Mouse (Mus musculus) liver, adult 10 weeks (tissue): ENCODE results near the gene Gm49416. TPM values are rescaled to one million over a fixed set of nuclear protein-coding genes. Genes with fewer than 3 reads are reported as not detected.

Experiments
- polyA plus RNA-seq: library from polyadenylated mRNA; stranded (reverse); fragments of 350-450 nt; fragmentation: Illumina TruSeq; extraction: RNeasy Lipid Tissue Mini Kit (QIAGEN cat#74804); gene quantifications from one replicate; pipeline ENCODE4 v1.2.3, GENCODE M21; 2014; ENCODE audit warnings: low read depth, low replicate concordance

The Gm49416 gene
- polyA plus RNA-seq, result not detected

DNA sequence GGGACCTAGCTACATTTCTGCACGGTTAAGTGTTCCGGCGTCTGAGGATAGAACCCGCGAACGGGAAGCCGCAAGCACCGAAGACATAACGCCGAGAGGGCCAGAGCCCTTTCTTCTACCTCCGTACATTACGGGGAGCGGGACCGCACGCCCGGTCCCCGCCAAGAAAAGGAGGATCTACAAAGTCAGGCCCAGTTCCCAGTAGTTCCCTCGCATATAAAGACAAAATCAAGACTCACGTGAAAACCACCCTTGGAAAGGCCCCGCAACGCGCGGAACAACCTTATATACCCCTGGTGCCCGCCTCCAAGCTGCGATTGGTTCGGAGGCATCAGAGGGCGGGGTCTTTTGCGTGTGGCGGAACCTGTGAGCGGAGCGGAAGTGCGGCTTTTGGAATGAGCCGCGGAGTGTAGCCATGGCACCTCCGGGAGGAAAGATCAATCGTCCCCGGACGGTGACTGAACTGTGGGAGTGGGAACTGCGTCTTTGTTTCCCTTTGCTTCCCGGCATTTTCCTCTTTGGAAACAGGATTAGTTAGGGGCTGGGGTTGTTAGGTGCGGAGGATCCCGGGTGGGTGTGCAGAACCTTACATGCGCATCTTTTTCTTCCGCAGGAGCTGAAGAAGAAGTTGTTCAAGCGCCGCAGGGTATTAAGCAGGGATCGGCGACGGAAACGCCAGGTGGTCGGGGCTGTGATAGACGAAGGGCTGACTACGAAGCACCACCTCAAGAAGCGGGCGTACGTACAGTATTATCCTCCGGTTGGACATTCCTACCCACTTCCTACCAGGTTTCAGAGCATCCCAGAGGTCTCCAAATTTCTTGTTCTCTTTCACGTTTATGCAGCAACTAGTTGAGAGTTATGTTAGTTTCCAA, at the start of gene Gm49416, which contains the start of gene 1810009A15Rik:
TSS of gene Gm49416 (plus strand) at position 416 of the 875 bp plus-strand sequence.
TSS of gene 1810009A15Rik (plus strand) at position 343 of the 875 bp plus-strand sequence.

DNA sequence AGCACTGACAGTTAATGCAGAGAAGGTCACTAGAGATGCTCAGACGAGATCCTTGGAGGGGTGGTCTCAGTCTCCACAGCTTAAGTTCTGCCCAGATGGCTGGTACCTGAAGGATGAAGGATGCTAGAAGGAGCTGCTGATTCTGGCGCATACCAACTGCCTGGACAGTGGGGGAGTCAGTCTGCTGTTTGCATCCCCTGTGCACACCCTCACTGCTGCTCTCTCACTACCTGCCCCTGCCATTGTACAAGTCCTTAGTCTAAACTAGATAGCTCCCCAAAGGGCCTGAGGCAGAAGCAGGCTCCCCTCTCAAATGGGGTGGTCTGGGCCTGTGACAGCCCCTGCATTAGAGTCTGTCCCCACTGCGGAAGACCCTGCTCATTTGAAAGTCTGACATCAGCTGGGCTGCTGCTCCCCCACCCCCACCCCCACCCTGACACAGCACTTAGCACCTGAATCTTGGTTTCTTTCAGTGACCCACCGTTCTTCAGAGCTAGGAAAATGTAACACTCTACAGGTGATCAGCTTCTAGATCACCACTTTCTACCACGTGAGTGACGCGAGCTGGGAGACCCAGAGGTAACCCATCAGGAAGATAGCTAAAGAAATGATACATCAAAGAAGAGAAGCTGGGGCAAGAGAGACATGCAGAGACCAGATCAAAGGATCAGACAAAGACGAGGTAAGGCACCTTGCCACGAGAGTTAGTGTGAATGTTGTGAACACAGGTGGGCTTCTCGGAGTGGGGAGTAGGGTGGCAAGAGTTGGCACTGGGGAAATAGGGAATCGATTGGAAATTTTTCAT, 49.4 kb upstream of the Gm49416 start, which contains the start of gene Gng3:
TSS of gene Gng3 (minus strand) at position 92 of the 805 bp plus-strand sequence.

DNA sequence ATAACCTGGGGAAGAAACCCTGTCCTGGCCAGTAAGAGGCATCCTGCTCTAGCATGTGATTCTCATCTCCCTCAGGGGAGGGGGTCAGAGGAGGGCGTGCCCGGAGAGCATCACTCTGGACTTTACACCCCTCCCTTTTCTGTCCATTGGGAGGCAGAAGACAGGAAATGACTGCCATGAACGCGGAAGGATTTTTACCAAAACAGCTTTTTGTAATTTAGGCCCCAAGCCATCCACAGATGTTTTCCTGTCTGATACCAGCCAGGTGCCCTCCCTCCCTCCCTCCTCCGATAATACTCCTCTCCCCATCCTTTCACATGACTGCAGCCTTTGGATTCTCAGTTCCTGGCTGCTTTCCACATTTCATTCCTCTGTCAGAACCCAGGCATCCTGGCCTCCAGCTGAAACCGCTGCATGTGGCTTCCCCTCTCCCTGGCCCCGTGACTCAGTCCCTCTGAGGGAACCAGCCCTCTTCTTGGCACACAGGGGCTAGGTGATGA, 38.3 kb upstream of the Gm49416 start, which contains the start of gene Lrrn4cl:
TSS of gene Lrrn4cl (plus strand) at position 367 of the 500 bp plus-strand sequence.

DNA sequence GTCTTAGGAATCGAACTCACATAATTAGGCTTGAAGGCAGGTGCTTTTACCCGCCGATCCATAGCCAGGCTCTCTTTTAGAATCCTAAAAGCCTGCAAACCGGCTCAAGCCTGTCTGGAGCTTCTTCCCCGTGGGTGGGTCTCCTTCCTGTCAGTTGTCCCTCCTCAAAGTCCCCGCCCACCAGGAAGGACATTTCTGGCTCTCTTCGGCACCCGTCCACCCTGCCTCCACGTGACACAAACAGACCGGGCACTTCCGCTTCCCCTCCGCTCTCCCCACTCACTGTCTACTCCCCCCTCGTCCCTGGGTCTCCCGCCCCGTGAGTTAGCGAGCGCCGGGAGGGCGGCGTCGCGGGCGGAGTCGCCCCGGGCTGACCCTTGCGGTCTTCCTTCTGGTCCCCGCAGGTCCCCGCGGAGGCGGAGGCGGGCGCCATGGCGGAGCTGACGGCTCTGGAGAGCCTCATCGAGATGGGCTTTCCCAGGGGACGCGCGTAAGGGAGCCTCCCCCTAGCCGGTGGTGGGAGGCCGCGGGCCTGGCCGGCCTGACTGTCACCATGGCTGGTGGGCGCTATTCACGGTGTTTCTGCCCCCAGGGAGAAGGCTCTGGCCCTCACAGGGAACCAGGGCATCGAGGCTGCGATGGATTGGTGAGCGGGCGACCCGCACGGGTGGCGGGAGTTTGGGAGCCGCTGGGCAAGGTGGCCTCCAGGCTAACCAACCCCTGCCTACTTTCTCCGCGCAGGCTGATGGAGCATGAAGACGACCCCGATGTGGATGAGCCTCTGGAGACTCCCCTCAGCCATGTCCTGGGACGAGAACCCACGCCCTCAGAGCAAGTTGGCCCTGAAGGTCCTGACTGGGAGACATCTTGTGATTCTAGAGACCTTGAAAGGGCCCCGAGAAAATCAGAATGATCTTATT, 17.2 kb upstream of the Gm49416 start, which contains the start of gene Ubxn1:
TSS of gene Ubxn1 (plus strand) at position 230 of the 920 bp plus-strand sequence.

DNA sequence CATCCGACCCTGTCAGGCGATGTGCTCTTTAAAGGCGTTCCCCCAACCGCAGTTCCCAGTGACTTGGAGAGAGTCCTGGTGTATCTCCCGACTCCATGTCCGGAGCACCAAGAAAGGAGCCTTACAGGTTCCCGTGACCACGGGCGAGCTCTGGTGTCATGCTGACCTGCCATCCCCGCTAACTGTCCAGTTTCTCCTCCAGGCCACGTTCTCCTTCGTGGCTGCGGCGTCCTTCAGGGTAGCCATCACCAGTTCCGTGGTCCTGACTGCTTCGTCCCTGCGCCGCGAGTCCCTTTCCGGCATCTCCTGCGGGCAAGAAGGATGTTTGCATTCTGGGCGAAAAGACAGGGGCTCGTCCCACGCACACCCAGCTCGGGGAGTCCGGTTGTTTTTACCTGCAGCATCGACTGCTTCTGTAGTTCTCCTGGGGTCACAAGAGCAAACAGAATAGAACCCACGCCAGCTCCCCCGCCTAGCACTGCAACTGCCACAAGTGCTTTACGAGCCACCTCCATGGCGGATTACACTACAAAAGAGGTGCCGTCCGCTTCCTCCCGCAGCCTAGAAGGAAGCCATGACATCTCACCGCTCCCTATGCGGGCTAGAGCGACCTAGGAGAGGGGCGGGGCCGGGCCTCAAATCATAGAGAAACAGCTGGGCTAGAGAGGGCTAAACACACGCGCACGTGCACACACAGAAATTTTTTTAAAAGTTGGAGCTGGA, 8.3 kb upstream of the Gm49416 start, which contains the start of gene Uqcc3:
TSS of gene Uqcc3 (minus strand) at position 613 of the 723 bp plus-strand sequence.

DNA sequence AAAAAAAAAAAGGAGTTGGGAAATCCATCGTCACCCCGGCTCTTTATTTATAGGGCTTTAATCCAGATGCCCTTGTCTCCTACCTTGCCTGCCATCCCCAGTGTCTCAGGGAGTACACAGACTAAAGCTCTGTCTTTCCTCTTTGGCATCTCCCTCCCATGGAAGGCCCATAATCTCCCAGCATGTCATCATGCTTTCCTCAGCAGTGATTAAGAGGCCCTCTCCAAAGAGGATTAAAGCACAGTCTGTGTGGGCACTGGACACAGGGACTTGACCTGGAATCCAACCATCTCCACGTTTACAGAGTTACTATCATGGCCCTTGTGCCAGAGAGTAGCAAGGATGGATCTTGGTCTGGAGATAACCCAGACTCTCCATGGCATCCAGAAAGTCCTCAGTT, 5.1 kb upstream of the Gm49416 start, which contains the start of the genes Lbhd1 and Gm49403:
TSS of gene Lbhd1 (plus strand) at position 117 of the 400 bp plus-strand sequence.
TSS of gene Gm49403 (plus strand) at position 315 of the 400 bp plus-strand sequence.

DNA sequence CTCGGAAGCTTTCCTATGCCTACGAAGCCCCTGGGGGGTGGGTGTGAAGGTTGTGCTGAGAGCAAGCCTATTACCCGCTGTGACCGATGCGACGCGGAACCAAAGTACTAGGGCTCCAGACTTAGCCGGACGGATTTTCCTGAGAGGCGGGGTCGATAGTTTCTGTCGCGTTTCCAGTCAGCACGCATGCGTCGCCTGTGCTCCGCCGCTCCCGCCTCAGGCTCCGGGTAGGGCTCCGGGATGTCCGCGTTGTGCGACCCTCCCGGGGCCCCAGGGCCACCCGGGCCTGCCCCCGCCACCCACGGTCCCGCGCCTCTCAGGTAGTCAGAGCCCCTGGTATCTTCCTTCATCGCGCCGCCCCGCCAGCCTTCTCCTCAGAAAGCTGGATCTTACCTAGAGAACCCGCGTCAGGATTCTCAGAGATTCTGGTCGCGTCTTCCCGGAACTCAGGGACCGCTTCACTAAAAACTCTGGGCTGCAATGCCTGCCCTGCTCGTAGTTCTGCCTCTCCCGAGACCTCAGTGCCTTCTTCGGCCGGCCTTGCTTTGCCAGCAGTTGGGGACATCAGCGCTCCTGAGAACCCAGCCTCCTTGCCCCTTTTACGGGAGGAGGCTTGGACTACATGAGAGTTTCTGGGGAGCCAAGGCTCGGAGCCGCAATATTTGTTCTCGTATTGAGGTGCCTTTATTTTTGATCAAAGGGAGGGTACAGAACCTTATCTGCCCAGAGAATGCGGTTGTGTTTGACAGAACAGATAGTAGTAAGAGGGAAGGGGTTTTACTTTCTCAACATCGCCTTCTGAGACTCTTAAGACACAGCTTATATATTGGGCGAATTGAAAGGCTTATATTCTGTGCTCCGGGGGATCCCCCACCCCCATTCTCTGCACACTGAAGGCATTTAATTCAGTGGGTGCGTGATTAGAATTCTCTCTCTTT, 4.4 kb downstream of the Gm49416 start, which contains the start of gene Ints5:
TSS of gene Ints5 (plus strand) at position 177 of the 938 bp plus-strand sequence.

DNA sequence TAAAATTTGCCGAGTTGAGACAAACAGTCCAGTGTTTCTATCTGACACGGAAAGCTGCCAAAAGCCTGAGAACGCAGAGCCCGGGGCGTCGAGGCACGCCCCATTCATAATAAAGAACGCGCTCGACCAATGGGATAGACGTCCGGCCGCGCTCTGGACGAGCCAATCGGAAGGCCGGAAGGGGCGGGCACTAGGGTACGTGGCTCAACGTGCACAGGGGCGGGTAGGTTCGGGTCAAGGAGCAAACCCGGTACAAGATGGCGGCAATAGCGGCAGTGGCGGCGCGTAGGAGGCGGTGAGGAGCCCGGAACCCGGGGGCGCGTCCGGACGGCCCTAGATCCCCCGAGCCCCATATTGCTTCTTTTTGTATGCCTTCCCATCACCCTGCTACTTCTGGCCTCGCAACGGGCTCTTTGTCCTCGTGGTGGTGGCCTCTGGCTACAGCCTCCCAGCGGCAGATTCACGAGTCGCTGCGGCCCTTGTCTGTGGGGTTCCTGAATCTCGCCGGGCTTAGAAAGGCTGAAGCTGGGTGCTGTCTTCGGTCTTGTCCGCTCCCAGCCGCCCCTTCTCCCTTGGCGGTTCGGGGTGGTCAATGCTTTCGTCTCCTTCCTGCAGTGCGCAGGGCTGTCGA, 9.3 kb downstream of the Gm49416 start, which contains the start of gene Ganab:
TSS of gene Ganab (plus strand) at position 207 of the 631 bp plus-strand sequence.

DNA sequence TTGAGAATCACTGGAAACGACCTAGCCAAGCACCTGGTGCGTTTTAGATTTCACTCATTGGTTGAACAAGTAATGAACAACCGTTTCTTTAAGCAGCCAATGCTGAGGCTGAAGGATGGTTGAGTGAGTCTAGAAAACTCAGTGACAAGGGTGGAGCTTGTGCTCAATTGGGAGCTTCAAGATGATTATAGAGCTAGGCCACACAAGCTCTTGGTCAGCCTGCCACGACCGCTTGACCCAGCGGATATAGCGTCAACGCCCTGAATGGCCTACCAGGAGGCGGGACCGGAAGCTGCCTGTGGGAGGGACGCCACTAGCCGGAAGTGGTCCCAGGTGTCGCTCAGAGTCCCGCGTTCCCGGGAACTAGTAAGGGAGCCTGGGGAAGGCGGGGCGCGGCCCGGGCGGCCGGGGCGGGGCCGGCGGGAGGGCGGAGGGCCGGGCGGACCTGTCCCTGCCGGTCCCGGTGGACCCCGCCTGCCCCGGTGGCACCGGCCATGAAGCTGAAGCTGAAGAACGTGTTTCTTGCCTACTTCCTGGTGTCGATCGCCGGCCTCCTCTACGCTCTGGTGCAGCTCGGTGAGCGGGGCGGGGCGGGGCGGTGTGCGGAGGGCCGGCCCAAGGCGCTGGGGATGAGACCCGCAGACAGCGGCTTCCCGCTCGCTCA, 31.5 kb downstream of the Gm49416 start, which contains the start of gene B3gat3:
TSS of gene B3gat3 (plus strand) at position 302 of the 664 bp plus-strand sequence.

DNA sequence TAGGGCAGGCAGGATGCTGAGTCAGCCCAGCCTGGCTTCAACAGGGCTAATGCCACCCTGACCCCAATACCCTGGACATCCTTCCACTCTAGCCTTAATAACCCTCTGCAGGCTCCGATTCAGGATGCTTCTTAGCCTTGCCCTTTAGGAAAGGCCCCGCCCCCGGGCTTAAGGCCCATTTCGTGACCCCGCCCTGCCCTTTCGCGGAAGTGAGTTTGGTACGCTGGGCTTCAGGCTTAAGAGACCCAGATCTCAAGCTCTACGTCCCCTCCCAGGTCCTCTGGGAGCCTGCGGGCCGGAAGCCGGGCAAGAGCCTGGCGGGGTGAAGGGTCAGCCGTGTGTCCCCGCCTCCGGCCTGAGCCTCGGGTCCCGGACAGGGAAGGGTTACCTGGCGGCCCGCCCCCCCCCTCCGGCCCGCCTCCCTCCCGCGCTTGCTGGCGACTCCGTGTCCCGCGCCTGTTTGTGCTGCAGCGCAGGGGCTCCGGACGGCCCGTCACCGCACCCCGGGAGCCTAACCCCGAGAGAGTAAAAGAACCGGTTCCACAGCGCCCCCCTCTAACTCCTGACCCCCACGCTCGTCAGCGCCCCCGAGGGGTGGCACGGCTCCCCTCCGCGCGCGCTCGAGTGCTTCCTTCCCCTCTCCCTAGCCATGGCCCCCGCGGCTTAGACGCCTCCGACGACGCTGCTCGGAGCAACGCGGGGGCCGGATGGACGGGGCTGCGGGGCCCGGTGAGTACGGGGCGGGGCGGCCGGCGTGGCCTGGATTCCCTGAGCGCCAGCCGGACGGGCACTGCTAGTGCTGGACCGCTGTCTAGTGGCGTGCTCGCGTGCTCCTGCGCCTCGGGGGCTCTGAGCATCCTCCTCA, 40.7 kb downstream of the Gm49416 start, which contains the start of the genes Rom1 and Eml3:
TSS of gene Rom1 (minus strand) at position 133 of the 865 bp plus-strand sequence.
TSS of gene Eml3 (plus strand) at position 329 of the 865 bp plus-strand sequence.

DNA sequence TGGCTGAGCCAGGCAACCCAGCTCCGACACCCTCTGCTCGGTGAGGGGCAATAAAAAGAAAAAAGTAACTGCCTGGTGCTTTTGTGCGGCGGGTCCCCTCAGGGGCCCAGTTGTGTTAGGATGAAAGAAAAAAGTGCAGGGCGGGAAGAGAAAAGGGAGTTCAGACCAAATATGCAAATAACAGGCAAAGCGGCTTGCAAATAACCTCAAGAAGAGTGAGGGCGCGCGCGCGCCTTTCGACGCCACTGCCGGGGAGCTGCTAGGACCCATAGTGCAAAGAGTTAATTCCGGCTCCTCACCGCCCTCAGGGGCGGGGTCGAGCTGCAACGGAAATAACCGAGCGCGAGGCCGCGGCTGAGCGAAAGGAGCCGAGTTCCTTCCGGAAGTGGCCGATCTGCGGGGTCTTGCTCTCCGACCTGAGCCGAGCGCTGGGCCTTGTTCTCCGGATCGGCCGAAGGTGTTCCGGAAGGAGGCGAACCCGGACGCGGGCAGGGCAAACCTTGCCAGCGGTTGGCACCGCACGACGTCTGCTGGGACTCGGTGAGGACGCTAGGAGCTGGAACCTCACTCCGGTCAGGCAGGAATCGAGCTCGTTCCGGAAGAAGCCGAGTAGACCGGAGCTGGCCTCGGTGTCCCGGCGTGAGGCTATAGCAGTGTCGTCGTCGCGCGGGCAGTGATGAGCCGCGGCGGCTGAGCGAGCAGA, 52.9 kb downstream of the Gm49416 start, which contains the start of gene Mta2:
TSS of gene Mta2 (plus strand) at position 361 of the 703 bp plus-strand sequence.

Other genes with a start within 250 kb of the Gm49416 start
- gene Chrm1, start 225.1 kb upstream of the Gm49416 start, polyA plus RNA-seq, result 0.08 TPM
- gene Slc3a2, start 165.6 kb upstream of the Gm49416 start, polyA plus RNA-seq, result 49.2 TPM
- 8.7 TPM for gene Wdr74, start 153.1 kb upstream of the Gm49416 start, polyA plus RNA-seq
- not detected for gene 1700092M07Rik, start 148.2 kb upstream of the Gm49416 start, polyA plus RNA-seq
- gene Stx5a, start 147.5 kb upstream of the Gm49416 start, polyA plus RNA-seq, result 45.2 TPM
- gene Nxf1, start 131.9 kb upstream of the Gm49416 start, polyA plus RNA-seq, result 39.4 TPM
- gene Tmem223, start 117.9 kb upstream of the Gm49416 start, polyA plus RNA-seq, result 19.2 TPM
- 30.8 TPM for gene Tmem179b, start 114.5 kb upstream of the Gm49416 start, polyA plus RNA-seq
- gene Taf6l, start 102.5 kb upstream of the Gm49416 start, polyA plus RNA-seq, result not detected
- 19.2 TPM for gene Polr2g, start 90.3 kb upstream of the Gm49416 start, polyA plus RNA-seq
- not detected for gene Zbtb3, start 86.4 kb upstream of the Gm49416 start, polyA plus RNA-seq
- 27.0 TPM for gene Ttc9c, start 69.6 kb upstream of the Gm49416 start, polyA plus RNA-seq
- 49.7 TPM for gene Hnrnpul2, start 68.9 kb upstream of the Gm49416 start, polyA plus RNA-seq
- not detected for gene AC129217.1, start 59.2 kb upstream of the Gm49416 start, polyA plus RNA-seq
- gene Bscl2, start 51.5 kb upstream of the Gm49416 start, polyA plus RNA-seq, result 6.6 TPM
- not detected for gene Gng3, start 49.7 kb upstream of the Gm49416 start, polyA plus RNA-seq
- gene Lrrn4cl, start 38.2 kb upstream of the Gm49416 start, polyA plus RNA-seq, result not detected
- gene Ubxn1, start 17.4 kb upstream of the Gm49416 start, polyA plus RNA-seq, result 32.8 TPM
- gene Uqcc3, start 8.0 kb upstream of the Gm49416 start, polyA plus RNA-seq, result 2.7 TPM
- gene Lbhd1, start 5.2 kb upstream of the Gm49416 start, polyA plus RNA-seq, result 49.1 TPM
- not detected for gene Gm49403, start 5.0 kb upstream of the Gm49416 start, polyA plus RNA-seq
- 9.1 TPM for gene 1810009A15Rik, start 73 bp upstream of the Gm49416 start, polyA plus RNA-seq
- gene Ints5, start 4.1 kb downstream of the Gm49416 start, polyA plus RNA-seq, result 0.77 TPM
- 79.5 TPM for gene Ganab, start 9.1 kb downstream of the Gm49416 start, polyA plus RNA-seq
- gene B3gat3, start 31.4 kb downstream of the Gm49416 start, polyA plus RNA-seq, result 6.2 TPM
- gene Rom1, start 40.4 kb downstream of the Gm49416 start, polyA plus RNA-seq, result 0.50 TPM
- 5.5 TPM for gene Eml3, start 40.6 kb downstream of the Gm49416 start, polyA plus RNA-seq
- 28.0 TPM for gene Mta2, start 52.9 kb downstream of the Gm49416 start, polyA plus RNA-seq
- gene Tut1, start 64.9 kb downstream of the Gm49416 start, polyA plus RNA-seq, result 2.6 TPM
- 44.9 TPM for gene Eef1g, start 78.1 kb downstream of the Gm49416 start, polyA plus RNA-seq
- 3.2 TPM for gene Ahnak, start 100.4 kb downstream of the Gm49416 start, polyA plus RNA-seq
- not detected for gene Scgb1a1, start 199.0 kb downstream of the Gm49416 start, polyA plus RNA-seq
- gene Asrgl1, start 246.7 kb downstream of the Gm49416 start, polyA plus RNA-seq, result 7.7 TPM